Mouse (Mus musculus) heart, embryonic 15.5 days (tissue): ENCODE measurements around the gene Mrps35. TPM values are rescaled to one million over a fixed set of nuclear protein-coding genes. Genes with fewer than 3 reads are reported as not detected.

Experiments
- ATAC-seq: fragments of 200-750 bp; cut with Nextera tagmentation; replicated peaks from 2 replicates; pipeline ENCODE4 v1.8.0; 2017; ENCODE audit warnings: low read depth, moderate TSS enrichment; ENCODE audit not compliant: insufficient number of reproducible peaks, insufficient read depth, low FRiP score
- H3K27ac ChIP-seq: fragments of 300-500 bp; sonication (generic); 2 replicates; pipeline ENCODE4 v1.5.1; 2015; ENCODE audit warnings: mild to moderate bottlenecking, inconsistent platforms
- H3K27me3 ChIP-seq: fragments of 300-500 bp; sonication (generic); 2 replicates; pipeline ENCODE4 v1.6.1; 2015; ENCODE audit warnings: inconsistent platforms
- H3K36me3 ChIP-seq: fragments of 300-500 bp; sonication (generic); 2 replicates; pipeline ENCODE4 v1.6.1; 2015; ENCODE audit warnings: mild to moderate bottlenecking, inconsistent platforms
- H3K4me1 ChIP-seq: fragments of 300-500 bp; sonication (generic); replicated peaks from 2 replicates; pipeline ENCODE4 v1.6.1; 2015; ENCODE audit warnings: inconsistent platforms
- H3K4me2 ChIP-seq: fragments of 300-500 bp; sonication (generic); 2 replicates; pipeline ENCODE4 v1.6.1; 2015; ENCODE audit warnings: inconsistent platforms, mild to moderate bottlenecking, moderate library complexity
- H3K4me3 ChIP-seq: fragments of 300-500 bp; sonication (generic); 2 replicates; pipeline ENCODE4 v1.5.1; 2015; ENCODE audit warnings: mild to moderate bottlenecking, inconsistent platforms
- H3K9ac ChIP-seq: fragments of 300-500 bp; sonication (generic); 2 replicates; pipeline ENCODE4 v1.6.1; 2015; ENCODE audit warnings: mild to moderate bottlenecking, inconsistent platforms
- H3K9me3 ChIP-seq: fragments of 300-500 bp; sonication (generic); replicated peaks from 2 replicates; pipeline ENCODE4 v1.6.1; 2016; ENCODE audit warnings: inconsistent platforms
- WGBS: fragments of 180-500 bp; shearing (Covaris S2); methylation state at CpG from one replicate; pipeline ENCODE4 v1.1.7; 2015; ENCODE audit warnings: mixed read lengths; 5-methylcytosine and 5-hydroxymethylcytosine counted together
- polyA plus RNA-seq: library from polyadenylated mRNA; unstranded; fragments of >200 nt; fragmentation: Nextera tagmentation; extraction: Ambion mirVana; gene quantifications from 2 replicates; pipeline ENCODE4 v1.2.1, GENCODE M21; 2015

Mrps35 gene
- polyA plus RNA-seq, 1 experiment from 2014 or later = 132 TPM

- Histone ChIP-seq H3K4me1 (no peaks in the 10 kb centered on the region; the same call in 1 of the 2 replicates), H3K4me2 (no peak overlapping the region), H3K36me3 (peaks cover 39% of the 10 kb centered on the region; the same call in 1 of the 2 replicates), H3K9me3 (no peaks in the 10 kb centered on the region), H3K9ac (no peak overlapping the region), H3K27ac (no peak overlapping the region), H3K4me3 (no peak overlapping the region), H3K27me3 (no peaks in the 10 kb centered on the region)
- WGBS = 71% methylated on average over 6 of the region's 6 CpGs
- no peak for ATAC-seq
Measured at GRCm38 (mm10) chr6:147011555-147011954, 31.0 kb upstream of the Mrps35 start.

- Histone ChIP-seq H3K4me3 (no peak overlapping the region), H3K4me2 (no peak overlapping the region), H3K27me3 (no peaks in the 10 kb centered on the region), H3K36me3 (peaks cover 34% of the 10 kb centered on the region; the same call in 1 of the 2 replicates), H3K9me3 (no peaks in the 10 kb centered on the region), H3K4me1 (no peaks in the 10 kb centered on the region; the same call in 1 of the 2 replicates), H3K27ac (peak overlapping the region; percentile 9; the same call in 1 of the 2 replicates), H3K9ac (no peak overlapping the region)
- no peak for ATAC-seq
- WGBS = 75% methylated on average over 6 of the region's 6 CpGs
Measured at GRCm38 (mm10) chr6:147011977-147012376, 30.6 kb upstream of the Mrps35 start.

GRCm38 (mm10) chr6:147013546-147013945, 29.0 kb upstream of the Mrps35 start:
- H3K27ac ChIP-seq = no peak overlapping the region
- no peak overlapping the region for H3K4me3 ChIP-seq
- no peaks in the 10 kb centered on the region; the same call in 1 of the 2 replicates for H3K4me1 ChIP-seq
- no peaks in the 10 kb centered on the region for H3K27me3 ChIP-seq
- no peak overlapping the region for H3K9ac ChIP-seq
- no peaks in the 10 kb centered on the region for H3K9me3 ChIP-seq
- peaks cover 32% of the 10 kb centered on the region; the same call in 1 of the 2 replicates for H3K36me3 ChIP-seq
- no peak overlapping the region for H3K4me2 ChIP-seq
- WGBS = 86% methylated on average over 1 of the region's 1 CpGs
- no peak for ATAC-seq

DNA sequence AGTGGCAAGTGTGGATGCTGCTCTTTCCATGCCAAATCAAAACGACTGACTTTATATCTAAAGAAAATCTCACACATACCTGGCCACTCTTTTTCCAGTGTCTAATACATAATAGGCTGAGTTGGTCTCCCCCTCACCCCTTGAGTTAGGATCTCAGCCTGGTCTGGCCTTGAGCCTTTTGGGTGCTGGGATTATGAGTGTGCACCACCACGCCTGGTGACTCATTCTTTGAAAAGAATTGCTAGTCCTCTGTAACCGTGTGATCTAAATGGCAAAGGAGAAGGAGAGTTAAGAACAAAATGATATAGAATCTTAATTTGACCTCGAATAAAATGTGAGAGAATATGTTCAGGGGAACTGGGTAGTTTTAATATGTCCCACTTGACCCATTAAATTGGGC, 24.7 kb upstream of the Mrps35 start:
- Histone ChIP-seq H3K4me3 (no peak overlapping the region), H3K27ac (no peak overlapping the region), H3K9ac (no peak overlapping the region), H3K36me3 (peaks cover 49% of the 10 kb centered on the region), H3K4me2 (no peak overlapping the region), H3K27me3 (no peaks in the 10 kb centered on the region), H3K9me3 (no peaks in the 10 kb centered on the region), H3K4me1 (peaks cover 4% of the 10 kb centered on the region; the same call in 1 of the 2 replicates)
- no peak for ATAC-seq
- 88% methylated on average over 4 of the region's 4 CpGs for WGBS

DNA sequence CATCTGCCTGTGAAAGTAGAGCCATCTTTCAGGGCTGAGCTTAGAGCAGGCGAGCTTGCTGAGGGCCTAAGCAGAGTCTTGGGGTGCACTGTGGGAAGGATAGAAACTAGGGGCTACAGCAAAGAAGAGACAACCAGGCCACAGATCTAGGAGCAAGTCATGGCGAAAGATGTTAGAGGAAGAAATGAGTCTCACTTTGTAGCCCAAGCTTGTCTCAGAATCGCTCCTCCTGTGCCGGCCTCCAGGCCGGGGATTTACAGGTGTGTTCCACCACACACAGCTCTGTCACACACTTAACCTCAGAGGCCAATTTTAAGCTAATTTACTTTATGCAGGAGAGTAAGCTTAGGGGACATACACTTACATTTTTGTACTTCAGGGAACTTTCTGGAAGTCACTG, 24.2 kb upstream of the Mrps35 start:
- WGBS = 93% methylated on average over 5 of the region's 5 CpGs
- no peak overlapping the region for H3K4me3 ChIP-seq
- H3K9ac ChIP-seq = no peak overlapping the region
- no peak overlapping the region for H3K4me2 ChIP-seq
- no peak for ATAC-seq
- no peak overlapping the region for H3K27ac ChIP-seq
- peaks cover 53% of the 10 kb centered on the region for H3K36me3 ChIP-seq
- no peaks in the 10 kb centered on the region for H3K9me3 ChIP-seq
- peaks cover 4% of the 10 kb centered on the region; the same call in 1 of the 2 replicates for H3K4me1 ChIP-seq
- no peaks in the 10 kb centered on the region for H3K27me3 ChIP-seq

DNA sequence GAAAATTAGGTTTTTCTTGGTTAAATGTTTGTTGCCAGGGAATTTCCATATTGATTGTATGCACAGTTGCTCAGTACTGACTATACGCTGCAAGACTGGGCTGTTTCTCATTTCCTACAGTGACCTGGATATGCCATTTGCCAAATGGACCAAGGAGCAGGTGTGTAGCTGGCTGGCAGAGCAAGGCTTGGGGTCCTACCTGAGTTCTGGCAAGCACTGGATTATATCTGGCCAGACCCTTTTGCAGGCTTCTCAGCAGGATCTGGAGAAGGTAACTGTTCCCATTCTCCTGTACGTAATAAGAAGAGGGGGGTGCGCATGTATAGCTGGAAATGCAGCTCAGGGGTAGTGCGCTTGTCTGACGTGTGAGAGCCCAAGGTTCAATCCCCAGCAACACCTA, 21.4 kb upstream of the Mrps35 start:
- Histone ChIP-seq H3K4me1 (peaks cover 4% of the 10 kb centered on the region; the same call in 1 of the 2 replicates), H3K4me3 (no peak overlapping the region), H3K9ac (no peak overlapping the region), H3K36me3 (peaks cover 50% of the 10 kb centered on the region), H3K27ac (no peak overlapping the region), H3K9me3 (no peaks in the 10 kb centered on the region), H3K4me2 (no peak overlapping the region), H3K27me3 (no peaks in the 10 kb centered on the region)
- 93% methylated on average over 5 of the region's 5 CpGs for WGBS
- no peak for ATAC-seq

- Histone ChIP-seq H3K27ac (no peak overlapping the region), H3K27me3 (no peaks in the 10 kb centered on the region), H3K9me3 (no peaks in the 10 kb centered on the region), H3K36me3 (peaks cover 59% of the 10 kb centered on the region), H3K4me2 (no peak overlapping the region), H3K9ac (no peak overlapping the region), H3K4me3 (no peak overlapping the region), H3K4me1 (peaks cover 4% of the 10 kb centered on the region; the same call in 1 of the 2 replicates)
- WGBS = 74% methylated on average over 16 of the region's 16 CpGs
- no peak for ATAC-seq
Measured at GRCm38 (mm10) chr6:147022375-147023132, 20.0 kb upstream of the Mrps35 start.

GRCm38 (mm10) chr6:147023133-147023395, 19.5 kb upstream of the Mrps35 start:
- 86% methylated on average over 2 of the region's 2 CpGs for WGBS
- H3K4me2 ChIP-seq = no peak overlapping the region
- no peak overlapping the region for H3K9ac ChIP-seq
- H3K4me3 ChIP-seq = no peak overlapping the region
- H3K36me3 ChIP-seq = peaks cover 59% of the 10 kb centered on the region
- no peak overlapping the region for H3K27ac ChIP-seq
- no peaks in the 10 kb centered on the region for H3K9me3 ChIP-seq
- H3K4me1 ChIP-seq = peaks cover 4% of the 10 kb centered on the region; the same call in 1 of the 2 replicates
- no peak for ATAC-seq
- H3K27me3 ChIP-seq = no peaks in the 10 kb centered on the region

- Histone ChIP-seq H3K9me3 (no peaks in the 10 kb centered on the region), H3K36me3 (peaks cover 59% of the 10 kb centered on the region), H3K4me1 (peaks cover 4% of the 10 kb centered on the region; the same call in 1 of the 2 replicates), H3K27ac (no peak overlapping the region), H3K4me2 (no peak overlapping the region), H3K9ac (no peak overlapping the region), H3K4me3 (no peak overlapping the region), H3K27me3 (no peaks in the 10 kb centered on the region)
- ATAC-seq = no peak
Measured at GRCm38 (mm10) chr6:147023568-147023967, 19.0 kb upstream of the Mrps35 start.

DNA sequence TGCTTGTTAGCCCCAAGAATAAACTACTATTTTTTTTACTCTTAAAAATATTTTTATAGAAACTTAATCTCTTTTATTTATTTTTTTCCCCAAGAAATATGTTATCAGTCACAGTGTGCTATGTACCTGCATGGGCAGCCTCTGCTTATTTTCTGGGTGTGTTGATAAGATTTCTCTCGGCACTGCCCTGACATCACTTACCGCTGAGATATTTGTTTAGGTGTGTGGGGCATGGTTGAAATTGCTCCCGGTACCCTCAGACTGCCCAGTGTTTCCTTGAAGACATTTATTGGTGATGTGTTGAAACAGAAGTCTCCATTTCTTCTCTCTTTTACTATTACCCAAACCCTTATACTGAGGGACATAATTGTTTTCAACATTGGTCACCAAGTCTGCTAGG, 17.8 kb upstream of the Mrps35 start:
- 68% methylated on average over 3 of the region's 3 CpGs for WGBS
- Histone ChIP-seq H3K4me1 (peaks cover 8% of the 10 kb centered on the region), H3K27ac (no peak overlapping the region), H3K9me3 (no peaks in the 10 kb centered on the region), H3K27me3 (no peaks in the 10 kb centered on the region), H3K36me3 (peaks cover 53% of the 10 kb centered on the region), H3K9ac (no peak overlapping the region), H3K4me2 (no peak overlapping the region), H3K4me3 (no peak overlapping the region)
- no peak for ATAC-seq

GRCm38 (mm10) chr6:147028396-147028795, 14.2 kb upstream of the Mrps35 start:
- H3K4me3 ChIP-seq = no peak overlapping the region
- WGBS = 87% methylated on average over 2 of the region's 2 CpGs
- H3K27ac ChIP-seq = no peak overlapping the region
- no peaks in the 10 kb centered on the region for H3K27me3 ChIP-seq
- H3K36me3 ChIP-seq = peaks cover 51% of the 10 kb centered on the region
- no peak overlapping the region for H3K4me2 ChIP-seq
- no peak for ATAC-seq
- no peak overlapping the region for H3K9ac ChIP-seq
- H3K4me1 ChIP-seq = peaks cover 6% of the 10 kb centered on the region
- no peaks in the 10 kb centered on the region for H3K9me3 ChIP-seq

DNA sequence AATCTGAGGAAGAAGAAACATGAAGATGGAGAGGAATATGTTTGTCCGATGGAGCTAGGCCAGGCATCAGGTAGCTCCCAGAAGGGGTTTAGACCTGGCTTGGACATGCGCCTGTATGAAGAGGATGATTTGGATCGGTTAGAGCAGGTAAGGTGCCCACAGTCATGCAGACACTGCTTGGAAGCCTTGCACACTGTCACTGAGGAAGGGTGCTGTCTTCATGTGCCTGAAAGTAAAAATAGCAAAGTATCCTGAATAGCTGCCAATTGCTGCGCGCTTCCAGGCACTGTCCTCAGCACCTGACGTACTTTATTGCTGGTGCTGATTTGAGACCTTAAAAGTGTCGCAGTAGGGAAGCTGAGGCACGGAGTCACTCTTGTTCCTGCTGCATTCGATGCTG, 13.0 kb upstream of the Mrps35 start:
- H3K4me1 ChIP-seq = peaks cover 6% of the 10 kb centered on the region
- no peaks in the 10 kb centered on the region for H3K9me3 ChIP-seq
- no peak overlapping the region for H3K27ac ChIP-seq
- H3K4me3 ChIP-seq = no peak overlapping the region
- ATAC-seq = no peak
- WGBS = 65% methylated on average over 9 of the region's 9 CpGs
- H3K4me2 ChIP-seq = no peak overlapping the region
- no peaks in the 10 kb centered on the region for H3K27me3 ChIP-seq
- H3K9ac ChIP-seq = no peak overlapping the region
- peaks cover 49% of the 10 kb centered on the region for H3K36me3 ChIP-seq
